Mouse (Mus musculus): ENCODE data around the gene Zdhhc5. TPM values are rescaled to one million over a fixed set of nuclear protein-coding genes. Genes with fewer than 3 reads are reported as not detected.

The Zdhhc5 gene
- 10 to 100 TPM; 12.9 to 54.2 (median 28.4) TPM for total RNA-seq (2018; cell fraction: chromatin; rRNA removed)
- total RNA-seq (2018; cell fraction: cytosol; rRNA removed) = 10 to 100 TPM; 45.8 to 89.3 (median 62.5) TPM
- 100 to 1,000 TPM in 1 of 26 experiments, 10 to 100 TPM in 25; 34.7 to 121 (median 65.3) TPM for total RNA-seq (2018; cell fraction: nucleus; rRNA removed)
- 32.4 to 50.5 TPM (median 45.2 TPM) in 3 replicates for polyA plus RNA-seq (2018)

DNA sequence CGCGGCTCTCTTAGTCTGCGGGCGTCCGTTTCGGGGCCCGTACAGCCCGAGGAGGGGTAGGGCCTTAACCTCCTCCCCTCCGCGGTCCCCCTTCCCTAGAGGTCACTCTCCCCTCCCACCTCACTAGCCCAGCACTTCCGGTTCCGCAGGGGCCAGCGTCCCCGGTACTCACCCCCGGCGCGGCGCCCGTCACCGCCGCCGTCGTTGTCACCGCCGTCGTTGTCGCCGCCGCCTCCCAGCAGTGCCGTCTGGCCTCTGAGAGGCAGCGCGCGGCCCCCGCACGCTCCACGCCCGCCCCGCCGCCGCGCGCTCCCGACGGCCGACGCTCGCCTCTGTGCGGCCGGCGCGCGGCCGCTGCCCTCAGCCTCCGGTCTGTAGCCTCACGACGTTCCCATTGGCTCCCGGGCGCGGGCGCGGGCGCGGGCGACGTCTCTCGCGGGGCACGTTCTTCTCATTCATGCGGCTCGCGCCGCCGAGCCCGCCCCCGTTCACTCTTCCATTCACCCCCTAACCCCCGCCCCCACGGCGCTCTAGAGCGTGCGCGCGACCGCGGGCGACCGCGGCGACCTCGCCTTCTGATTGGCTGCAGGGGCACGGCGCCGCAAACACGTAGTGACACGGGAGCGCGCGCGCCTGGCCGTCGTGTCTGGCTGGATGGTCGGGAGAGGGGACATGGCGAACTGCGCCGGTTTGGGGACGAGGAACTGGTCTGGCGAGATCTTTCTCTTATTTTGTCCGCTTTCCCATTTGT, at the start of gene Zdhhc5:
Gene Zdhhc5 (minus strand): TSS at position 370 of the 751 bp plus-strand sequence.
- WGBS (ENCODE audit: missing documents) = under 1% methylated on average over 105 of the region's 107 CpGs
- Histone ChIP-seq H3K27ac (peak within 1 kb of the TSS; percentile 83), H3K36me3 (ENCODE audit: inconsistent target) (peaks cover 9% of the 10 kb centered on the region; the same call in 1 of the 2 replicates), H3K4me3 (ENCODE audit: inconsistent target) (peak within 1 kb of the TSS; percentile 91), H3K79me2 (ENCODE audit: inconsistent target) (peaks cover 44% of the 10 kb centered on the region)

DNA sequence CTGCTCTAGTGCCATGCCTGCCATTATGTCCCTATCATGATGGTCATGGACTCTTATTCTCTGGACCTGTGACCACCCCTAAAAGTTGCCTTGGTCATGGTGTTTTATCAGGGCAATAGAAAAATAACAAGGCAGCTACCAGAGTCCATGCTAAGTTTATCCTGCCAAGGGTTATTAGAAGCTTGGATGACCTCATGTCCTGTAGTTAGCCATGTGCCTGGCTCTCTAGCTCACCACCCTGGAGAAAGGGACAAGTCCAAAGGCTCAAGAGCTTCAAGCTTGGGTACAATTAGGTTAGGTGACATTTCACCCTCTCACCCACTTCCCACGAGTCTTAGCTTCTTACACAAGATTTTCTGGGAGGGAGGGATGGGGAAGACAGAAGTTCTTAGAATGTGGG, 47.8 kb upstream of the Zdhhc5 start:
- H3K79me2 ChIP-seq (ENCODE audit: inconsistent target) = no peaks in the 10 kb centered on the region
- no peak overlapping the region for H3K27ac ChIP-seq

DNA sequence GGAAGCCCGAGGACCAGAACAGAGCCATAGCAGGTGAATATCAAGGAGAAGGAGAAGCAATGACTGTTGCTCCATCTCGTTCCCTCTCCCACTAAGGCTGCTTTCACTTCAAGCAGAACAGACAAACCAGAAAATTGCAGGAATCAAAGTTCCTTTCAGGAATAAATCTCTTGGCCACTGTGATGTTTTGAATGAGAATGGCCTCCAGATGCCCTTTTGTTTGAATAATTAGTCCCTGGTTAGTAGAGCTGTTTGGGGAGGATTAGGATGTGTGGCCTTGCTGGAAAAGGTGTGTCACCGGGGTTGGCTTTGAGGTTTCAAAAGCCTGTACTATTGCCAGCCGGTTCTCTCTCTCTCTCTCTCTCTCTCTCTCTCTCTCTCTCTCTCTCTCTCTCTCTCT, 47.3 kb upstream of the Zdhhc5 start:
- no peaks in the 10 kb centered on the region for H3K79me2 ChIP-seq (ENCODE audit: inconsistent target)
- H3K4me3 ChIP-seq (ENCODE audit: inconsistent target) = no peak overlapping the region
- H3K36me3 ChIP-seq (ENCODE audit: inconsistent target) = no peaks in the 10 kb centered on the region
- 67% methylated on average over 4 of the region's 4 CpGs for WGBS (ENCODE audit: missing documents)
- no peak overlapping the region for H3K27ac ChIP-seq

More for the DNA sequence above, 47.8 kb upstream of the Zdhhc5 start:
- H3K36me3 ChIP-seq (ENCODE audit: inconsistent target) = no peaks in the 10 kb centered on the region
- no peak overlapping the region for H3K4me3 ChIP-seq (ENCODE audit: inconsistent target)
- WGBS (ENCODE audit: missing documents) = 50% methylated on average over 1 of the region's 1 CpGs

DNA sequence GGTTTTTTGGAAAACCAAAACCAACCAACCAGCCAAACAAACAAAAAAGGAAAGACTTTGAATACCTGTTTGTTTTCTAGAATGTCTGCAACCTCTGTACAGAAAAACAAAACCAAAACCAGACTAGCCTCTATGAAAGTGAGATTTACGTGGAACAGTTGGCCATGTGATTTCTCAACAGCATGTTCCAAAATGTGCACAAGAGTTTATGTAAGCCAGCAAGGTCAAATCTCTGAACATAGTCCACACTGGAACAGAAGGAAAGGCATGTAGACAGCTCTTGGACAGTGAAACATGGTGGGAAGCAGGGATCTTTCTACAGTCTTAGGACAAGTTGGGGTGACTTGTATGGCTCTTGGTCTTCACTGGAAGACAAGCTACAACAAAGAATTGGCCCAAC, 46.9 kb upstream of the Zdhhc5 start:
- no peaks in the 10 kb centered on the region for H3K79me2 ChIP-seq (ENCODE audit: inconsistent target)
- no peak overlapping the region for H3K4me3 ChIP-seq (ENCODE audit: inconsistent target)
- WGBS (ENCODE audit: missing documents) = 70% methylated on average over 1 of the region's 1 CpGs
- no peaks in the 10 kb centered on the region for H3K36me3 ChIP-seq (ENCODE audit: inconsistent target)
- H3K27ac ChIP-seq = no peak overlapping the region

- Histone ChIP-seq H3K27ac (no peak overlapping the region), H3K4me3 (ENCODE audit: inconsistent target) (no peak overlapping the region), H3K79me2 (ENCODE audit: inconsistent target) (no peaks in the 10 kb centered on the region), H3K36me3 (ENCODE audit: inconsistent target) (no peaks in the 10 kb centered on the region)
- 91% methylated on average over 3 of the region's 3 CpGs for WGBS (ENCODE audit: missing documents)
Observed at GRCm38 (mm10) chr2:84761309-84761708, 46.3 kb upstream of the Zdhhc5 start.

DNA sequence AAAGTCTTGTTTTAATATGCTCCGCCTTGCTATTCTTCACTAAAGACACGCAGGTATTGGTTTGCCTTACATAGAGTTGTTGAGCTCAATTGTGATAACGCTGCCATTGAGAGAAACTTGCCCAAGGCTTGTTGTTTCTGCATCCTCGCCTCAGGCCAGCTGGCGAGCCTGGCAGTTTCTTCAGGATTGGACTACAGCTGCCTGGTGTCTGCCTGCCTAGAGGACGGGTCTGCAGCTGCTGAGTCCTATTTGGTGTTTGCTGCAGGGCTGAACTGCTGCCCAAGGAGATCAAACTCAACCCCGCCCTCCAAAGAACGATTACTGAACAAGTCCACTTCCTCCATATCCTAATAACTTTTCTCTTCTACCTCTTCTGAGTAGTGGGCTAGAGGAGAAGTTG, 45.8 kb upstream of the Zdhhc5 start:
- no peak overlapping the region for H3K27ac ChIP-seq
- no peaks in the 10 kb centered on the region for H3K79me2 ChIP-seq (ENCODE audit: inconsistent target)
- no peaks in the 10 kb centered on the region for H3K36me3 ChIP-seq (ENCODE audit: inconsistent target)
- WGBS (ENCODE audit: missing documents) = 77% methylated on average over 8 of the region's 8 CpGs
- H3K4me3 ChIP-seq (ENCODE audit: inconsistent target) = no peak overlapping the region

- Histone ChIP-seq H3K4me3 (ENCODE audit: inconsistent target) (no peak overlapping the region), H3K27ac (no peak overlapping the region), H3K36me3 (ENCODE audit: inconsistent target) (no peaks in the 10 kb centered on the region), H3K79me2 (ENCODE audit: inconsistent target) (no peaks in the 10 kb centered on the region)
- 16% methylated on average over 2 of the region's 2 CpGs for WGBS (ENCODE audit: missing documents)
Observed at GRCm38 (mm10) chr2:84758542-84759127, 43.7 kb upstream of the Zdhhc5 start.

DNA sequence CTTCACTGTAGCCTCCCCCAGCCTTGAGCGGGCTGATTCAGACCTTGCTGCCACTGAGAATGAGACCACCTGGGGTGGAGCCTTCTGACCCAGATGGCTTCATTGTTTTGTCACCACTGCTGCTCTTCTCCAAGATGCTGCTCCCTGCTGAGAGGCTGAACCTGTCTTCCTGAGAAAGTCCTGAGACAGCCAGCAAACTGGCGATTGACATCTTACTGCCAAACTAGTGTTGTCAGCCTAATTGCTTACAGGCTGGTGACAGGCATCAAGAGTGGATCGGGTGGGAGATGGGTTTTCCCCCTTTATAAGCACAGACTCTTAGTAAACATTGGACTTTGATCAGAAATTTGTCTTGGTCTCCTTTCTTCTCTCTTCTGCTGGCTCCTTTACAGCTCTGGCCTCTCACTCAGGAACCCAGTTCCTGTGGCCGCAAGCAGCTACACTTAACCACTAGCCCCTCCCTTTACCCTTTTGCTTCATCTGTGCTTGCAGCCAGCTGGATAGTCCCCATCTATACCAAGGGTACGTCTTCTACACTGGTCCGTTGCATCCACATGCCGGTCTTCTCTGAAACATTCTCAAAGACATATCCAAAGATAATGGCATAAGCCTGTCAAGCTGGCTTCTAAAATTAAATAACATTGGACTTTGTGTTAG, 42.2 kb upstream of the Zdhhc5 start:
- H3K79me2 ChIP-seq (ENCODE audit: inconsistent target) = no peaks in the 10 kb centered on the region
- H3K36me3 ChIP-seq (ENCODE audit: inconsistent target) = no peaks in the 10 kb centered on the region
- 64% methylated on average over 7 of the region's 7 CpGs for WGBS (ENCODE audit: missing documents)
- H3K27ac ChIP-seq = no peak overlapping the region
- no peak overlapping the region for H3K4me3 ChIP-seq (ENCODE audit: inconsistent target)

DNA sequence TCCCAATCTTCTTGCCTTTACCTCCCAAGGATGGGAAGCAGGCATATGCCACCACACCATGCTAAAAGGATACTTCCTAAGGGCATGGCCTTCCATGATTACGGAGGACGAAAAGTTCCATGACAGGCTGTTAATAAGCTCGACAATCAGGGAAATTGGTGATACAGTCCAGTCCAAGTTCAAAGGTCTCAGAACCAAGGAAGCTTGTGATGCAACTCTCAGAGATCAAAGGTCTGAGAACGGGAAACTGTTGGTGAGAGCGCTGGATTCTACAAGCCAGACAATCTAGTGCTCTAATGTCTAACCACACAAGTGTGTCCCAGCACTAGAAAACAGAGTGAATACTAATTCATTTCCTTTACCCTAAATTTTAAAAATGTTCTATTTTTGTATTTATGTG, 41.3 kb upstream of the Zdhhc5 start:
- H3K36me3 ChIP-seq (ENCODE audit: inconsistent target) = no peaks in the 10 kb centered on the region
- no peak overlapping the region for H3K4me3 ChIP-seq (ENCODE audit: inconsistent target)
- H3K27ac ChIP-seq = no peak overlapping the region
- 90% methylated on average over 5 of the region's 5 CpGs for WGBS (ENCODE audit: missing documents)
- no peaks in the 10 kb centered on the region for H3K79me2 ChIP-seq (ENCODE audit: inconsistent target)

DNA sequence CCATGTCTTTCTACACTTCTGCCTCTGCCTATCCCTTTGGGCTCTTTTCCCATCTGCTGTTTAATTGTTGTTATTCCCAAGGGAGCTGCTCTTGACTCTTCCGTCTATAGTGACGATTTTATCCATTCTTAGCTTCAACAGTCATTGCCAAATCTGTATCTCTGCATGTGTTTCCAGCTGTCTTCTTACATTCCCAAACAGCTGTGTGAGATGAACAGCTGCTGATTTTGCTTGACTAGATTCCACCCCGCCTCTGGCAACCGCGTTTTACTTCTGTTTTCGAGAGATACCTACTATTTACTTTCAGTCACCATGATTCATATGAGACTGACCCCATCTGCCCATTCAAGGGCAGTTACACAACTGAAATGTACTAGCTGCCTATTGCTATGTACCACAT, 35.1 kb upstream of the Zdhhc5 start:
- 86% methylated on average over 6 of the region's 6 CpGs for WGBS (ENCODE audit: missing documents)
- no peaks in the 10 kb centered on the region for H3K36me3 ChIP-seq (ENCODE audit: inconsistent target)
- no peak overlapping the region for H3K4me3 ChIP-seq (ENCODE audit: inconsistent target)
- H3K27ac ChIP-seq = no peak overlapping the region
- H3K79me2 ChIP-seq (ENCODE audit: inconsistent target) = no peaks in the 10 kb centered on the region

- 39% methylated on average over 10 of the region's 10 CpGs for WGBS (ENCODE audit: missing documents)
- Histone ChIP-seq H3K36me3 (ENCODE audit: inconsistent target) (no peaks in the 10 kb centered on the region), H3K27ac (no peak overlapping the region), H3K4me3 (ENCODE audit: inconsistent target) (no peak overlapping the region), H3K79me2 (ENCODE audit: inconsistent target) (no peaks in the 10 kb centered on the region)
Observed at GRCm38 (mm10) chr2:84744126-84744525, 29.1 kb upstream of the Zdhhc5 start.

- 3% methylated on average over 25 of the region's 25 CpGs for WGBS (ENCODE audit: missing documents)
- no peak within 1 kb of the TSS for H3K27ac ChIP-seq
- H3K79me2 ChIP-seq (ENCODE audit: inconsistent target) = no peaks in the 10 kb centered on the region
Observed at GRCm38 (mm10) chr2:84743561-84743960, 28.6 kb upstream of the Zdhhc5 start, which contains the start of gene Gm19426. Gene Gm19426, minus strand, starts transcription at chr2:84743655.

GRCm38 (mm10) chr2:84742451-84743283, 27.7 kb upstream of the Zdhhc5 start:
- no peaks in the 10 kb centered on the region for H3K36me3 ChIP-seq (ENCODE audit: inconsistent target)
- no peaks in the 10 kb centered on the region for H3K79me2 ChIP-seq (ENCODE audit: inconsistent target)
- H3K4me3 ChIP-seq (ENCODE audit: inconsistent target) = peak overlapping the region; percentile 5; the same call in 1 of the 2 replicates
- WGBS (ENCODE audit: missing documents) = 29% methylated on average over 25 of the region's 26 CpGs
- H3K27ac ChIP-seq = no peak overlapping the region

More at GRCm38 (mm10) chr2:84743561-84743960, 28.6 kb upstream of the Zdhhc5 start, which contains the start of gene Gm19426:
- H3K4me3 ChIP-seq (ENCODE audit: inconsistent target) = peak within 1 kb of the TSS; percentile 5; the same call in 1 of the 2 replicates
- no peaks in the 10 kb centered on the region for H3K36me3 ChIP-seq (ENCODE audit: inconsistent target)
